Comparison of ENCODE assay signal across 23 mouse cellular contexts in genomic region chr8:95988616-95989380, GRCm38 (mm10).
A peak's percentile ranks its signal among the peaks of the same experiment; 100 is the strongest.
DNase-seq lines count a peak whose midpoint lies in the region; ATAC-seq and TF ChIP-seq lines count a peak whose summit lies in the region.
"Had no signal": no experiment of that assay in that cellular context is flagged by ENCODE, and none has a peak within 500 bp of the region (broad histone marks: within the 10 kb centered on the region; RNA-seq: fewer than 3 reads in every experiment).

No protein-coding gene starts in this region.

- H3K27me3 ChIP-seq in forebrain, embryonic 14.5 days (replicated peaks; ENCODE audit: control insufficient read depth, insufficient read depth, low read length): no peaks in the 10 kb centered on the region
- H3K27me3 ChIP-seq in forebrain, embryonic 11.5 days (ENCODE audit: control insufficient read depth, insufficient read depth, low read length): no peaks in the 10 kb centered on the region
- H3K27me3 ChIP-seq in intestine, embryonic 14.5 days (replicated peaks; ENCODE audit: control insufficient read depth, insufficient read depth, low read length): no peaks in the 10 kb centered on the region
- H3K27me3 ChIP-seq in intestine, postnatal 0 days (replicated peaks; ENCODE audit: control insufficient read depth, insufficient read depth, low read length): no peaks in the 10 kb centered on the region
- H3K27me3 ChIP-seq: embryonic facial prominence, embryonic 12.5 days; forebrain, embryonic 15.5 days had no signal

- no peak for TF ChIP-seq CTCF in intestine, postnatal 0 days (IDR thresholded peaks at IDR 0.05; ENCODE audit: low read depth)

- no peak overlapping the region for H3K4me2 ChIP-seq in forebrain, embryonic 14.5 days (ENCODE audit: low read length)
- no peak overlapping the region for H3K4me2 ChIP-seq in forebrain, embryonic 11.5 days (ENCODE audit: low read depth, low read length, severe bottlenecking)
- no peak overlapping the region for H3K4me2 ChIP-seq in intestine, embryonic 14.5 days (ENCODE audit: low read length)
- H3K4me2 ChIP-seq in intestine, postnatal 0 days (replicated peaks; ENCODE audit: low read depth): no peak overlapping the region
- H3K4me2 ChIP-seq: embryonic facial prominence, embryonic 12.5 days; forebrain, embryonic 12.5 days; forebrain, embryonic 15.5 days had no signal

- no peak overlapping the region for H3K9ac ChIP-seq in forebrain, embryonic 14.5 days (ENCODE audit: low read length)
- H3K9ac ChIP-seq in forebrain, embryonic 11.5 days (ENCODE audit: low read length): no peak overlapping the region
- H3K9ac ChIP-seq in intestine, embryonic 14.5 days (ENCODE audit: low read length): no peak overlapping the region
- no peak overlapping the region for H3K9ac ChIP-seq in intestine, postnatal 0 days (ENCODE audit: low read depth, low read length)
- H3K9ac ChIP-seq: embryonic facial prominence, embryonic 12.5 days; forebrain, embryonic 12.5 days; forebrain, embryonic 15.5 days; forebrain, postnatal 0 days had no signal

- H3K4me3 ChIP-seq in forebrain, embryonic 14.5 days (ENCODE audit: low read depth, low read length): no peak overlapping the region
- H3K4me3 ChIP-seq in forebrain, embryonic 11.5 days (ENCODE audit: low read depth, low read length): no peak overlapping the region
- no peak overlapping the region for H3K4me3 ChIP-seq in intestine, embryonic 14.5 days (ENCODE audit: low read depth, low read length)
- no peak overlapping the region for H3K4me3 ChIP-seq in intestine, postnatal 0 days (ENCODE audit: low read depth, low read length)
- H3K4me3 ChIP-seq: embryonic facial prominence, embryonic 10.5 days; embryonic facial prominence, embryonic 12.5 days; forebrain, embryonic 12.5 days; forebrain, embryonic 15.5 days had no signal

- peak; percentile 39 to 60 for DNase-seq in cerebellum, postnatal 10 days
- peak; percentile 49 for DNase-seq in forebrain, embryonic 14.5 days (ENCODE audit: low spot score)
- DNase-seq in forebrain, embryonic 11.5 days (ENCODE audit: low spot score): no peak
- peak; percentile 2 for DNase-seq in intestine, embryonic 14.5 days (ENCODE audit: low spot score)
- no peak for DNase-seq in layer of hippocampus, adult 11-12 months (ENCODE audit: low spot score)
- DNase-seq: adrenal gland, adult 8-10 months; adrenal gland, postnatal 14 days; adrenal gland, postnatal 36 days; B cell, adult 2 months; cerebellum, adult 11 months; cerebellum, adult 2 months; cerebellum, adult 9-10 months; forebrain, postnatal 0 days had no signal

- peaks cover 8% of the 10 kb centered on the region for H3K4me1 ChIP-seq in forebrain, embryonic 14.5 days (ENCODE audit: control insufficient read depth, insufficient read depth, low read length)
- peaks cover 4% of the 10 kb centered on the region; the same call in 1 of the 2 replicates for H3K4me1 ChIP-seq in forebrain, embryonic 11.5 days (replicated peaks; ENCODE audit: control insufficient read depth, insufficient read depth, low read length)
- no peaks in the 10 kb centered on the region for H3K4me1 ChIP-seq in intestine, embryonic 14.5 days (replicated peaks; ENCODE audit: control insufficient read depth, insufficient read depth, low read length)
- no peaks in the 10 kb centered on the region for H3K4me1 ChIP-seq in intestine, postnatal 0 days (replicated peaks; ENCODE audit: control insufficient read depth, insufficient read depth, low read length)

- ATAC-seq in cerebellum, adult (ENCODE audit: insufficient number of reproducible peaks, low FRiP score, low TSS enrichment): no peak
- no peak for ATAC-seq in forebrain, embryonic 14.5 days
- no peak for ATAC-seq in forebrain, embryonic 11.5 days (replicated peaks; ENCODE audit: low FRiP score)
- ATAC-seq in intestine, embryonic 14.5 days (replicated peaks; ENCODE audit: low FRiP score, low TSS enrichment, low read depth): no peak
- ATAC-seq in intestine, postnatal 0 days: no peak
- ATAC-seq: activated CD4-positive, CD25-positive, alpha-beta regulatory T cell, adult 4 months; CD4-positive, CD25-positive, alpha-beta regulatory T cell, adult 4 months; forebrain, embryonic 15.5 days; forebrain, postnatal 0 days; Patski had no signal

- no peak overlapping the region for H3K27ac ChIP-seq in forebrain, embryonic 14.5 days (ENCODE audit: low read depth, low read length)
- no peak overlapping the region for H3K27ac ChIP-seq in forebrain, embryonic 11.5 days (ENCODE audit: low read depth, low read length)
- H3K27ac ChIP-seq in intestine, embryonic 14.5 days (ENCODE audit: low read depth): no peak overlapping the region
- no peak overlapping the region for H3K27ac ChIP-seq in intestine, postnatal 0 days (ENCODE audit: low read depth, low read length)
- H3K27ac ChIP-seq: embryonic facial prominence, embryonic 10.5 days; embryonic facial prominence, embryonic 12.5 days; forebrain, embryonic 12.5 days; forebrain, embryonic 15.5 days had no signal

- H3K9me3 ChIP-seq in forebrain, embryonic 14.5 days (replicated peaks; ENCODE audit: control insufficient read depth, low read length): no peaks in the 10 kb centered on the region
- H3K9me3 ChIP-seq in forebrain, embryonic 11.5 days (ENCODE audit: control insufficient read depth, low read length): no peaks in the 10 kb centered on the region
- no peaks in the 10 kb centered on the region for H3K9me3 ChIP-seq in intestine, embryonic 14.5 days (ENCODE audit: control insufficient read depth, low read length)
- no peaks in the 10 kb centered on the region for H3K9me3 ChIP-seq in intestine, postnatal 0 days (ENCODE audit: control insufficient read depth)
- H3K9me3 ChIP-seq: embryonic facial prominence, embryonic 10.5 days; embryonic facial prominence, embryonic 12.5 days; forebrain, embryonic 12.5 days; forebrain, embryonic 15.5 days; G1E had no signal

- WGBS in forebrain, embryonic 14.5 days: 72% methylated on average over 4 of the region's 4 CpGs
- 83% methylated on average over 4 of the region's 4 CpGs for WGBS in forebrain, embryonic 11.5 days
- WGBS in intestine, embryonic 14.5 days: 89% methylated on average over 4 of the region's 4 CpGs
- 90% methylated on average over 4 of the region's 4 CpGs for WGBS in intestine, postnatal 0 days

- H3K36me3 ChIP-seq in forebrain, embryonic 14.5 days (ENCODE audit: control insufficient read depth, insufficient read depth, low read length): no peaks in the 10 kb centered on the region
- H3K36me3 ChIP-seq in forebrain, embryonic 11.5 days (ENCODE audit: control insufficient read depth, insufficient read depth, low read length): no peaks in the 10 kb centered on the region
- no peaks in the 10 kb centered on the region for H3K36me3 ChIP-seq in intestine, embryonic 14.5 days (ENCODE audit: control insufficient read depth, insufficient read depth, low read length)
- no peaks in the 10 kb centered on the region for H3K36me3 ChIP-seq in intestine, postnatal 0 days (ENCODE audit: control insufficient read depth, insufficient read depth)
- H3K36me3 ChIP-seq: embryonic facial prominence, embryonic 10.5 days; embryonic facial prominence, embryonic 12.5 days; forebrain, embryonic 12.5 days; forebrain, embryonic 15.5 days; G1E had no signal

Comparison
In these comparisons a context has a peak if more than half of its experiments do, and no peak if none do; other contexts are left out.
1. DNase-seq: peak in cerebellum, postnatal 10 days (2 of 2), forebrain, embryonic 14.5 days (single experiment) and intestine, embryonic 14.5 days (single experiment); none in forebrain, embryonic 11.5 days (single experiment) and layer of hippocampus, adult 11-12 months (single experiment).